Mouse (Mus musculus) midbrain, embryonic 16.5 days (tissue): ENCODE measurements at regions not wholly inside any gene's neighbourhood (a gene's known extent, or its start where the extent isn't known, plus 50 kb on each side); places are given as distances from the start of the nearest gene placed in this dataset.

Source experiments
- ATAC-seq: fragments of 200-750 bp; cut with Nextera tagmentation; 2 replicates; pipeline ENCODE4 v1.8.0; 2017; ENCODE audit warnings: moderate TSS enrichment
- H3K27ac ChIP-seq: fragments of 300-500 bp; sonication (generic); 2 replicates; pipeline ENCODE4 v1.5.1; 2014; ENCODE audit warnings: mild to moderate bottlenecking, low read length, mixed read lengths
- H3K27me3 ChIP-seq: fragments of 300-500 bp; sonication (generic); 2 replicates; pipeline ENCODE4 v1.6.1; 2014; ENCODE audit warnings: low read depth, low read length, mixed read lengths; ENCODE audit not compliant: control insufficient read depth, insufficient read depth
- H3K36me3 ChIP-seq: fragments of 300-500 bp; sonication (generic); 2 replicates; pipeline ENCODE4 v1.6.1; 2014; ENCODE audit warnings: mild to moderate bottlenecking, low read length, moderate library complexity, mixed read lengths; ENCODE audit not compliant: control insufficient read depth, insufficient read depth
- H3K4me1 ChIP-seq: fragments of 300-500 bp; sonication (generic); 2 replicates; pipeline ENCODE4 v1.6.1; 2014; ENCODE audit warnings: mild to moderate bottlenecking, low read length, mixed read lengths; ENCODE audit not compliant: control insufficient read depth, insufficient read depth
- H3K4me2 ChIP-seq: fragments of 300-500 bp; sonication (generic); 2 replicates; pipeline ENCODE4 v1.6.1; 2014; ENCODE audit warnings: mild to moderate bottlenecking, low read length, mixed read lengths
- H3K4me3 ChIP-seq: fragments of 300-500 bp; sonication (generic); 2 replicates; pipeline ENCODE4 v1.5.1; 2014; ENCODE audit warnings: low read depth, mild to moderate bottlenecking, low read length, moderate library complexity, mixed read lengths
- H3K9ac ChIP-seq: fragments of 300-500 bp; sonication (generic); 2 replicates; pipeline ENCODE4 v1.6.1; 2014; ENCODE audit warnings: low read depth, low read length, mixed read lengths
- H3K9me3 ChIP-seq: fragments of 300-500 bp; sonication (generic); replicated peaks from 2 replicates; pipeline ENCODE4 v1.6.1; 2014; ENCODE audit warnings: mild to moderate bottlenecking, low read length, mixed read lengths; ENCODE audit not compliant: control insufficient read depth, poor library complexity, severe bottlenecking
- WGBS: fragments of 180-500 bp; shearing (Covaris S2); extraction: QIAGEN DNeasy Blood & Tissue Kit; methylation state at CpG from one replicate; pipeline ENCODE4 v1.1.7; 2014; 5-methylcytosine and 5-hydroxymethylcytosine counted together

GRCm38 (mm10) chr4:47814030-47814429 lies 230.9 kb upstream of the Nr4a3 start:
- H3K9ac ChIP-seq = no peak overlapping the region
- ATAC-seq = no peak
- no peaks in the 10 kb centered on the region for H3K4me1 ChIP-seq
- H3K4me3 ChIP-seq = no peak overlapping the region
- no peak overlapping the region for H3K4me2 ChIP-seq
- no peaks in the 10 kb centered on the region for H3K36me3 ChIP-seq
- WGBS = 81% methylated on average over 7 of the region's 7 CpGs
- H3K9me3 ChIP-seq = no peaks in the 10 kb centered on the region
- H3K27me3 ChIP-seq = no peaks in the 10 kb centered on the region
- no peak overlapping the region for H3K27ac ChIP-seq

GRCm38 (mm10) chr4:47818371-47819159 lies 226.4 kb upstream of the Nr4a3 start:
- Histone ChIP-seq H3K4me2 (no peak overlapping the region), H3K4me3 (no peak overlapping the region), H3K9ac (no peak overlapping the region), H3K27me3 (no peaks in the 10 kb centered on the region), H3K36me3 (no peaks in the 10 kb centered on the region), H3K27ac (no peak overlapping the region), H3K9me3 (no peaks in the 10 kb centered on the region), H3K4me1 (no peaks in the 10 kb centered on the region)
- WGBS = 93% methylated on average over 18 of the region's 18 CpGs
- ATAC-seq = no peak

DNA sequence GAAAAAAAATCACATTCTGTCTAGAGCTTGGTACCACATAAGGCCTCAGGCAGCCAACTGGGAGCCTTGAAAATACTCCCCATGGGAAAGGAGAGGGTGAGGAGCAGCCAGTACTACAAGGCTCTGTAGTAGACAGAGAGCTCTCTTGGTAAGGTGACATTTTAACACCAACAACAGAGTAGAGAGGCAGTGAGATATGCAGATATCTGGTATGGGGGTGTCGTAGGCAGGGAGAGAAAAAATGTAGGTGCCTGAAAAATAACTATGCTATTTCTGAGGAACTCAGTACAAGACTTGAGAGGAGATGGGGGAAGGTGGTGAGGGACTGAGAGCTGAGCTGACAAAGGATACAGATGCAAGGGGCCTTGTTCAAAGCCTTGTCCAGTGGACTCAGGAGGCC lies 224.4 kb upstream of the Nr4a3 start:
- no peak overlapping the region for H3K4me3 ChIP-seq
- no peak overlapping the region for H3K4me2 ChIP-seq
- ATAC-seq = no peak
- no peak overlapping the region for H3K9ac ChIP-seq
- no peak overlapping the region for H3K27ac ChIP-seq
- H3K36me3 ChIP-seq = no peaks in the 10 kb centered on the region
- H3K4me1 ChIP-seq = no peaks in the 10 kb centered on the region
- no peaks in the 10 kb centered on the region for H3K9me3 ChIP-seq
- H3K27me3 ChIP-seq = no peaks in the 10 kb centered on the region
- WGBS = 90% methylated on average over 1 of the region's 1 CpGs

GRCm38 (mm10) chr4:47823299-47823698 lies 221.7 kb upstream of the Nr4a3 start:
- Histone ChIP-seq H3K27me3 (no peaks in the 10 kb centered on the region), H3K27ac (no peak overlapping the region), H3K9ac (no peak overlapping the region), H3K4me2 (no peak overlapping the region), H3K4me3 (no peak overlapping the region), H3K9me3 (no peaks in the 10 kb centered on the region), H3K4me1 (no peaks in the 10 kb centered on the region), H3K36me3 (no peaks in the 10 kb centered on the region)
- ATAC-seq = no peak
- 86% methylated on average over 9 of the region's 9 CpGs for WGBS

- Histone ChIP-seq H3K36me3 (no peaks in the 10 kb centered on the region), H3K9ac (no peak overlapping the region), H3K27me3 (no peaks in the 10 kb centered on the region), H3K27ac (no peak overlapping the region), H3K4me1 (no peaks in the 10 kb centered on the region), H3K4me2 (no peak overlapping the region), H3K9me3 (no peaks in the 10 kb centered on the region), H3K4me3 (no peak overlapping the region)
- no peak for ATAC-seq
- 91% methylated on average over 15 of the region's 15 CpGs for WGBS
These were observed 220.9 kb upstream of the Nr4a3 start for GRCm38 (mm10) chr4:47824083-47824482.

- Histone ChIP-seq H3K27me3 (no peaks in the 10 kb centered on the region), H3K4me2 (no peak overlapping the region), H3K4me1 (no peaks in the 10 kb centered on the region), H3K9me3 (no peaks in the 10 kb centered on the region), H3K9ac (no peak overlapping the region), H3K36me3 (no peaks in the 10 kb centered on the region), H3K27ac (no peak overlapping the region), H3K4me3 (no peak overlapping the region)
- ATAC-seq = no peak
- 78% methylated on average over 2 of the region's 2 CpGs for WGBS
These were observed 212.0 kb upstream of the Nr4a3 start for GRCm38 (mm10) chr4:47832905-47833304.

DNA sequence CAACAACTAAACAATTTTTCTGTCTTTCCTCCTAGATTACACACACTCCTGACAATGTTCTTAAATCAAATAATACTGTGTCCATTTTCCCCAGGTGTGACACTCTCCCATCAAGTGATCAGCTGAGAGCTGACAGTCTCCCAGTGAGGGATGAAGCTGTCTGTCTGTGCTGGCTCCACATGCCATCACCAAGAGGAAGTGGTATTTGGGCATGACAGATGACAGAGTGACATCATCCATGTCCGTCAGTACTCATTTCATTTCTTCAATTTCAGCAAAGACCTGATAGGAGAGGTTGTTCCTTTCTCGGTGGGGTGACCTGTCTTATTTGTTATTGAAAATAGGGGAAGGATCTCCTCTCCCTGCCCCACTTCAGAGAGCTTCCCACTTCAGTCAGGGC lies 206.5 kb upstream of the Nr4a3 start:
- no peak overlapping the region for H3K27ac ChIP-seq
- no peaks in the 10 kb centered on the region for H3K9me3 ChIP-seq
- WGBS = 85% methylated on average over 2 of the region's 2 CpGs
- H3K27me3 ChIP-seq = no peaks in the 10 kb centered on the region
- no peaks in the 10 kb centered on the region for H3K4me1 ChIP-seq
- H3K4me3 ChIP-seq = no peak overlapping the region
- no peak for ATAC-seq
- no peak overlapping the region for H3K4me2 ChIP-seq
- no peak overlapping the region for H3K9ac ChIP-seq
- no peaks in the 10 kb centered on the region for H3K36me3 ChIP-seq

DNA sequence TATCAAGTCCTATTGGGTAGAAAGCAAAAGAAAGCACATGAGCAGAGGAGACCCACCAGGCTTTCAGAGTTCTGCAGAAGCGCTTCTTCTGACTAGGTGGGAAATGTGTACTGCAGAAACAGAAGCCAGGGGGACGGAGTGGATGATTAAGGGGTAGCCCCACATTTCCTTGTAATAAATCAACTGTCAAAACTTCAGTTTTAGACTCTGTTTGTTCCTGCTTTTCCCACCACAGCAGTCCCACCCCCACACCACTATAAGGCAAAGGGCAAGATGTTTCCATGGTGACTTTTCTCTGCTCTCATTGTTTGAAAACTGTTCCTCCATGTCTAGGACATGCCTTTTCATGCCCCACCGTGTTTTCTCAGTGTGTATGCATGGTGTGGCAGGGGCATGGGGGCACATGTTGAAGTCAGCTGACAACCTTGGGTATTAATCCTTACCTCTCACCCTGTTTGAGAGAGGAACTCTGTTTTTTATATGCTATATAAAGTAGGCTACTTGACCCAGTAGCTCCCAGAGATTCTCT lies 202.8 kb upstream of the Nr4a3 start:
- Histone ChIP-seq H3K36me3 (no peaks in the 10 kb centered on the region), H3K9ac (no peak overlapping the region), H3K4me3 (no peak overlapping the region), H3K9me3 (no peaks in the 10 kb centered on the region), H3K27ac (no peak overlapping the region), H3K27me3 (no peaks in the 10 kb centered on the region), H3K4me2 (no peak overlapping the region), H3K4me1 (no peaks in the 10 kb centered on the region; the same call in 1 of the 2 replicates)
- 72% methylated on average over 3 of the region's 3 CpGs for WGBS
- ATAC-seq = no peak

DNA sequence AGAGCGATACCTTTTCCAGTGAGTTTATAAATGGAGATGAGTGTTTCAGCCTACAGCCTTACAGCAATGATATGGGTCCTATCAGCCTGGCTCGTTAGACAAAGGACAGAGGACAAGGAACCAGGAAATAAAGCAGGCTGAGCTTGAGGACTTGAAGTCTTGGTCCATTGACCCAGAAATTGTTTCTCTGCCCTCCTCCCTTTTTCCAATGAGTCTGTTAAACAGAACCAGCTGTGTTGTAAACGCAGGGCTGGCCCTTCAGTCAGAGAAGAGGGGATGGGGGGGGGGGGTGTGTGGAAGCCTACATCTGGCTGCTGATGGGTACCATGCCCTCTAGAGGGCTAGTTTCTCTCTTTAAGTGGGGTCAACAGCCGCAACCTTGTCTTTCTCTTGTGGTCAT lies 199.7 kb upstream of the Nr4a3 start:
- no peak for ATAC-seq
- no peak overlapping the region for H3K4me3 ChIP-seq
- no peaks in the 10 kb centered on the region; the same call in 1 of the 2 replicates for H3K4me1 ChIP-seq
- H3K27me3 ChIP-seq = no peaks in the 10 kb centered on the region
- H3K4me2 ChIP-seq = no peak overlapping the region
- H3K27ac ChIP-seq = no peak overlapping the region
- H3K9ac ChIP-seq = no peak overlapping the region
- WGBS = 69% methylated on average over 4 of the region's 4 CpGs
- H3K36me3 ChIP-seq = no peaks in the 10 kb centered on the region
- H3K9me3 ChIP-seq = no peaks in the 10 kb centered on the region; the same call in 1 of the 2 replicates
